Mouse (Mus musculus) heart, adult 2 months (tissue): ENCODE data around the gene Stx8. TPM values are rescaled to one million over a fixed set of nuclear protein-coding genes. Genes with fewer than 3 reads are reported as not detected.
A peak's percentile ranks its signal among the peaks of the same experiment; 100 is the strongest.

Source experiments
- DNase-seq, 2 experiments: peaks; one replicate each; pipeline ENCODE4 v3.0.0; 2021
- H3K27ac ChIP-seq: fragments of 200-600 bp; 2 replicates; pipeline ENCODE4 v1.8.1; 2022
- H3K27me3 ChIP-seq: fragments of 200-500 bp; 2 replicates; pipeline ENCODE4 v1.6.1; 2012; ENCODE audit warnings: mild to moderate bottlenecking, low read length, inconsistent platforms, mixed read lengths; ENCODE audit not compliant: control insufficient read depth, insufficient read depth
- H3K36me3 ChIP-seq: fragments of 200-500 bp; 2 replicates; pipeline ENCODE4 v1.6.1; 2012; ENCODE audit warnings: low read length, inconsistent platforms; ENCODE audit not compliant: control insufficient read depth, insufficient read depth
- H3K4me1 ChIP-seq: fragments of 200-500 bp; 2 replicates; pipeline ENCODE4 v1.6.1; 2011; ENCODE audit warnings: low read length; ENCODE audit not compliant: control insufficient read depth, insufficient read depth
- H3K4me3 ChIP-seq: fragments of 200-600 bp; 2 replicates; pipeline ENCODE4 v1.8.1; 2022
- H3K79me2 ChIP-seq: fragments of 200-500 bp; replicated peaks from 2 replicates; pipeline ENCODE4 v1.6.1; 2012; ENCODE audit warnings: mild to moderate bottlenecking, inconsistent platforms, low read length, moderate library complexity, mixed read lengths; ENCODE audit not compliant: control insufficient read depth, insufficient read depth
- H3K9ac ChIP-seq: fragments of 200-500 bp; 2 replicates; pipeline ENCODE4 v1.6.1; 2012; ENCODE audit warnings: low read depth, mild to moderate bottlenecking, control low read depth, inconsistent platforms, low read length, mixed read lengths
- CTCF ChIP-seq: fragments of 200-600 bp; IDR thresholded peaks from 2 replicates; pipeline ENCODE4 v1.8.1; 2022; ENCODE audit warnings: antibody characterized with exemption, mild to moderate bottlenecking, moderate library complexity
- EP300 ChIP-seq: fragments of 200-500 bp; IDR thresholded peaks from 2 replicates; pipeline ENCODE4 v1.6.1; 2011; ENCODE audit warnings: low read depth, low read length, control low read depth; ENCODE audit not compliant: insufficient read depth
- POLR2A ChIP-seq: fragments of 200-500 bp; IDR thresholded peaks from 2 replicates; pipeline ENCODE4 v1.6.1; 2011; ENCODE audit warnings: mild to moderate bottlenecking, low read depth, low read length, control low read depth; ENCODE audit not compliant: insufficient read depth
- WGBS: fragments of 180-500 bp; shearing (Covaris S2); methylation state at CpG from one replicate; pipeline ENCODE4 v1.1.7; 2018; 5-methylcytosine and 5-hydroxymethylcytosine counted together
- intact Hi-C: fragments of 180-260 bp; cut with DNase I; formaldehyde crosslinking; loops from one replicate; pipeline ENCODE4 v1.15.1; 2025
- polyA plus RNA-seq: library from polyadenylated mRNA; depleted of rRNA; stranded (reverse); fragments of >200 nt; gene quantifications from 2 replicates; pipeline ENCODE4 v1.2.3, GENCODE M21; 2012
- total RNA-seq, 2 experiments: library from RNA; stranded (reverse); gene quantifications; 2 replicates each; pipeline ENCODE4 v1.2.3; 2021

The Stx8 gene
- total and polyA plus RNA-seq, 3 experiments = 6.7 to 29.1 (median 22.6) TPM

DNA sequence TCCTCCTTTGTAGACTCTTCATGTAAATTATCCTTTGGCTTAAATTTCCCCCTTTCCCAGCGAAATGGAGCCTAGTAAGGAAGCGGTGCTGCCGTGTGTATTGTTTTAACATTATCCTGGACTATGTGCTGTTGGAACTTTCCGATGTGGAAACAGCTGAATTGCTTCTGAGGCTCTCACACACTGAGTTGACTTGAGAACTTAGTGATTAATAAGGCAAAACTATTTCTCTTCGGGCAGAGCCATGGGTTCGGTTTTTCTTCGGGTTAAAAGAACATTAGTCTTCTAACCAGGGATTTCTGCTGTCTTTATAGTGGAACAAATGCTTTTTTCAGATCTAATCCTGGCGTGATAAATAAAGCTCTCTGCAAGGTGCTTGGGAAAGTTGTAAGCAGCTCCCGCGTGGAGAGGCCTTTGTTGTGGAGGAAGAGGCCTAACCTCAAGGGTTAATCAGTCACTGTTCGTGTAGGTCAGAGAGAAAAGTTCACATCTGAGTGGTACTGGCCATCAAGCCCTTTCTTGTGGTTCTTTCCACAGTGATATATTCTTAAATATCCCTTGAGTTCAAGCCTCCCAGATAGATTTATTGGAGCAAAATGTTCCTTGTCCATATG, 106.7 kb downstream of the Stx8 start:
- Histone ChIP-seq H3K27ac (no peak overlapping the region), H3K27me3 (no peaks in the 10 kb centered on the region), H3K79me2 (no peaks in the 10 kb centered on the region), H3K4me1 (no peaks in the 10 kb centered on the region), H3K4me3 (no peak overlapping the region), H3K36me3 (no peaks in the 10 kb centered on the region), H3K9ac (no peak overlapping the region)
- WGBS = 56% methylated on average over 11 of the region's 11 CpGs
- no peak for DNase-seq
- intact Hi-C loops = no loop called here
- TF ChIP-seq CTCF (no peak), POLR2A (no peak), EP300 (no peak)

DNA sequence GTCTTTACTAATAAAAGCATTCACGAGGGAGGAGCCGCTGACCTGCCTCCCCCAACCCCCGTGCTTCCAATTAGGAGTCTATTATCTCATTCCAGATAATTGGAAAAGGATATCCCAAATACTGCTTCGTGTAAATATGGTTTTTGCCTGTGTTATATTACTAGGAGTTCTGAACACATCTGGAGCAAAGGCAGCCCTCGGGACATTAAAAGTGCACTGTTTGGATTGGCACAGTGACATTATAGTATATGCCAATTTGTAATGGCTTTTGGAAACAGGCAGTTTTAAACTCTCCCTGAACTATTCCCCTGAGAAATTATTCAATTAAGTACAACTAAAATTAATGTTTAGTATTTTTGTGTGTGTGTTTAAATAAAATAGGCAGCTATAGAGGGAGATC, 108.7 kb downstream of the Stx8 start:
- Histone ChIP-seq H3K27me3 (no peaks in the 10 kb centered on the region), H3K9ac (no peak overlapping the region), H3K4me3 (no peak overlapping the region), H3K79me2 (no peaks in the 10 kb centered on the region), H3K4me1 (no peaks in the 10 kb centered on the region), H3K36me3 (no peaks in the 10 kb centered on the region), H3K27ac (no peak overlapping the region)
- 29% methylated on average over 5 of the region's 5 CpGs for WGBS
- no peak for TF ChIP-seq POLR2A
- TF ChIP-seq EP300 = no peak
- no peak for TF ChIP-seq CTCF
- no peak for DNase-seq
- intact Hi-C loops = no loop called here

- no peaks in the 10 kb centered on the region for H3K27me3 ChIP-seq
- H3K79me2 ChIP-seq = no peaks in the 10 kb centered on the region
- no peak for TF ChIP-seq EP300
- TF ChIP-seq POLR2A = no peak
- TF ChIP-seq CTCF = no peak
- H3K9ac ChIP-seq = no peak overlapping the region
- no peaks in the 10 kb centered on the region for H3K36me3 ChIP-seq
- H3K4me3 ChIP-seq = no peak overlapping the region
- no peaks in the 10 kb centered on the region for H3K4me1 ChIP-seq
- WGBS = 91% methylated on average over 2 of the region's 2 CpGs
- intact Hi-C loops = no loop called here
- no peak overlapping the region for H3K27ac ChIP-seq
- DNase-seq = no peak
Observed at GRCm38 (mm10) chr11:68075331-68075730, 109.3 kb downstream of the Stx8 start.

- intact Hi-C loops = no loop called here
- TF ChIP-seq CTCF (no peak), POLR2A (no peak), EP300 (no peak)
- H3K9ac ChIP-seq = no peak overlapping the region
- no peak for DNase-seq
- H3K27me3 ChIP-seq = no peaks in the 10 kb centered on the region
- H3K36me3 ChIP-seq = no peaks in the 10 kb centered on the region
- H3K79me2 ChIP-seq = no peaks in the 10 kb centered on the region
- WGBS = 92% methylated on average over 2 of the region's 2 CpGs
- no peaks in the 10 kb centered on the region for H3K4me1 ChIP-seq
- no peak overlapping the region for H3K27ac ChIP-seq
- H3K4me3 ChIP-seq = no peak overlapping the region
Observed at GRCm38 (mm10) chr11:68079756-68080155, 113.8 kb downstream of the Stx8 start.

GRCm38 (mm10) chr11:68080999-68081398, 115.0 kb downstream of the Stx8 start:
- 95% methylated on average over 2 of the region's 2 CpGs for WGBS
- TF ChIP-seq POLR2A (no peak), EP300 (no peak), CTCF (peak; percentile 31)
- Histone ChIP-seq H3K36me3 (no peaks in the 10 kb centered on the region), H3K4me3 (no peak overlapping the region), H3K27ac (no peak overlapping the region), H3K4me1 (peaks cover 2% of the 10 kb centered on the region; the same call in 1 of the 2 replicates), H3K79me2 (no peaks in the 10 kb centered on the region), H3K9ac (no peak overlapping the region), H3K27me3 (no peaks in the 10 kb centered on the region)
- intact Hi-C loops = no loop called here
- no peak for DNase-seq

GRCm38 (mm10) chr11:68082756-68083155, 116.8 kb downstream of the Stx8 start:
- H3K9ac ChIP-seq = no peak overlapping the region
- WGBS = 91% methylated on average over 12 of the region's 12 CpGs
- no peaks in the 10 kb centered on the region for H3K36me3 ChIP-seq
- H3K27ac ChIP-seq = no peak overlapping the region
- no peaks in the 10 kb centered on the region for H3K27me3 ChIP-seq
- no peak for TF ChIP-seq EP300
- TF ChIP-seq POLR2A = no peak
- no peak for TF ChIP-seq CTCF
- H3K4me1 ChIP-seq = peaks cover 4% of the 10 kb centered on the region; the same call in 1 of the 2 replicates
- H3K4me3 ChIP-seq = no peak overlapping the region
- H3K79me2 ChIP-seq = no peaks in the 10 kb centered on the region
- intact Hi-C loops = no loop called here
- DNase-seq = no peak
